Mouse (Mus musculus): ENCODE measurements around the gene Mki67. TPM values are rescaled to one million over a fixed set of nuclear protein-coding genes. Genes with fewer than 3 reads are reported as not detected.

Gene Mki67
- polyA plus RNA-seq, 1 experiment = 10.8 TPM

DNA sequence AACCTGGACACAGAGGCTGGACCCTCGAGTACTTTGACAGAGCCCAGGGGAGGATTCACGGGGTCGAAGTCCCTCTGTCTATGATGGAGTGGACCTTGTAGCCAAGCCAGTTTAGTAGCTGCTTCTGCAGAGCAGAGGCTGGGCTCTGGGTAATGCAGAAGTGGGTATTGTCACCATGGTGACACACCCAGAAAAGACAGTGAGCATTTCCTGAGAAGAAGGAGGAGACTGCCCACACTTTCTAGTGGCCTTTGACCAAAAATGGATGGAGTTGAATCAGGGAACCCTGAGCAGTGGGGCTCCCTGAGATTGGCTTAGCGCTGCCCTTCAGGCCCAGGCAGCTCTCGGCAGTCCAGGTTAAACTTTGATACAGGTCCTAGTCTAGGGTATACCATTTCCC, 66.1 kb downstream of the Mki67 start:
- no peaks in the 10 kb centered on the region for H3K4me1 ChIP-seq (ENCODE audit: control insufficient read depth)
- H3K27me3 ChIP-seq (ENCODE audit: control insufficient read depth) = no peaks in the 10 kb centered on the region
- TF ChIP-seq TAL1 (IDR thresholded peaks at IDR 0.05; ENCODE audit: low read length) (no peak), GATA1 (IDR thresholded peaks at IDR 0.05; ENCODE audit: low read length) (no peak)
- H3K9me3 ChIP-seq (ENCODE audit: control insufficient read depth, low read length) = peaks cover 6% of the 10 kb centered on the region
- H3K36me3 ChIP-seq (ENCODE audit: control insufficient read depth) = no peaks in the 10 kb centered on the region
- no peak overlapping the region for H3K4me3 ChIP-seq (replicated peaks)

DNA sequence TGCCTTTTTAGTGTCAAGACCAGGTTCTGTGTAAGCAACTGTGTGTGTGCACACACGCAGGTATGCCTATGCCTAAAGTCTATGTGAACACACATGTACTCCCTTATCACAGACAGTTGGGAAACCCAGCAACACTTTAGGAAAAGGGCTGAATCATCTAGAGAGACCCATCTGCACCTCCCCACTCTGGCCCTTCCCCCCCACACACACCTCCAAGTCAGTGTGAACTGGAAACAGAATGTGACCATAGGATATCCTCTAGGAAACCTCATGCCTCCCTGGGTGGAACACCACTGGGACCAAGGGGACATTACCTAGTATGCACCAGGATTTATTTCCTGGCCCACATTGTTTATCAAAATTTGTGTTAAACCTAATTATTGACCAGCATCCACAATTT, 66.9 kb downstream of the Mki67 start:
- no peaks in the 10 kb centered on the region for H3K4me1 ChIP-seq (ENCODE audit: control insufficient read depth)

DNA sequence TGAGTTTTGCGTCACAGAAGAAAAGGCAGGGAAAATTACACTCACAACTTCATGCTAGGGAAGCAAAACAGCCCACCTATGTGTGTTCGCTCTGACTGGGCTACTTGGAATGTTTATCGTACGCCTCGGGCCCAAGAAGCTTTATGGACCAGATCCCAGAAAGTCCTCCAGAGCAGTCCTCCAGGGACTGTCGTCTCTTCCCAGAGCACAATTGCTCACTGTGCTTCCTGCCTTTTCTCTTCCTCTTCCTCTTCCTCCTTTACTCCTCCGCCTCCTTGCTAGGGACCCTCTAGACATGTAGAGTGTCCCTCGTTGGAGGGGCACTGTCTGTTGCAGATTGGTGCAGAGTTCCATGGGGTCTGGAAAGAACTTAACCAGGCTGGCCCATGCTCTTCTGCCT, 67.3 kb downstream of the Mki67 start:
- TF ChIP-seq TAL1 (IDR thresholded peaks at IDR 0.05; ENCODE audit: low read length) (no peak), GATA1 (IDR thresholded peaks at IDR 0.05; ENCODE audit: low read length) (no peak)
- no peaks in the 10 kb centered on the region for H3K4me1 ChIP-seq (ENCODE audit: control insufficient read depth)
- H3K27me3 ChIP-seq (ENCODE audit: control insufficient read depth) = no peaks in the 10 kb centered on the region
- H3K4me3 ChIP-seq (replicated peaks) = no peak overlapping the region
- peaks cover 6% of the 10 kb centered on the region for H3K9me3 ChIP-seq (ENCODE audit: control insufficient read depth, low read length)
- H3K36me3 ChIP-seq (ENCODE audit: control insufficient read depth) = no peaks in the 10 kb centered on the region

More for the DNA sequence above, 66.9 kb downstream of the Mki67 start:
- Histone ChIP-seq H3K9me3 (ENCODE audit: control insufficient read depth, low read length) (peaks cover 6% of the 10 kb centered on the region), H3K4me3 (replicated peaks) (no peak overlapping the region), H3K36me3 (ENCODE audit: control insufficient read depth) (no peaks in the 10 kb centered on the region), H3K27me3 (ENCODE audit: control insufficient read depth) (no peaks in the 10 kb centered on the region)
- no peak for TF ChIP-seq GATA1 (IDR thresholded peaks at IDR 0.05; ENCODE audit: low read length)
- TF ChIP-seq TAL1 (IDR thresholded peaks at IDR 0.05; ENCODE audit: low read length) = no peak

DNA sequence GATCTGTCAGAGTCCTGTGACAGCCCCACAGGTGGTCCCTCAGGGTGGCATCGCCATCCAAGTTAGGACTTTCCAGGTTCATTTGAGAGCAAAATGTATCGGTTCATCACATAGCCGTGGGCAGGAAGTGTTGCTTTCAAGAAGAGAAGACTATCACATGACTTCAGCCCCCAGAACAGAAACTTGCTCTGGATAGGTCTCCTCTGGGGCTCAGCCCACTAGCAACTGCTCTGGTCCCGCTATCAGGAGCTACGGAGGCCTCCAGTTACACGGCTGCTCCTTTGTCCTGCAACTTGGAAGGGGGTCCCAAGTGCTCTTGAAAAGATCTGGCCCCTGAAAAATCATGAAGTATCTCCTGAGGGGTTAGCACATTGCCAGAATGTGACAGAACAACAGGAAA, 69.2 kb downstream of the Mki67 start:
- Histone ChIP-seq H3K27me3 (ENCODE audit: control insufficient read depth) (no peaks in the 10 kb centered on the region), H3K4me3 (replicated peaks) (no peak overlapping the region), H3K36me3 (ENCODE audit: control insufficient read depth) (no peaks in the 10 kb centered on the region), H3K9me3 (ENCODE audit: control insufficient read depth, low read length) (peaks cover 6% of the 10 kb centered on the region), H3K4me1 (ENCODE audit: control insufficient read depth) (no peaks in the 10 kb centered on the region)
- TF ChIP-seq GATA1 (IDR thresholded peaks at IDR 0.05; ENCODE audit: low read length) (no peak), TAL1 (IDR thresholded peaks at IDR 0.05; ENCODE audit: low read length) (no peak)

DNA sequence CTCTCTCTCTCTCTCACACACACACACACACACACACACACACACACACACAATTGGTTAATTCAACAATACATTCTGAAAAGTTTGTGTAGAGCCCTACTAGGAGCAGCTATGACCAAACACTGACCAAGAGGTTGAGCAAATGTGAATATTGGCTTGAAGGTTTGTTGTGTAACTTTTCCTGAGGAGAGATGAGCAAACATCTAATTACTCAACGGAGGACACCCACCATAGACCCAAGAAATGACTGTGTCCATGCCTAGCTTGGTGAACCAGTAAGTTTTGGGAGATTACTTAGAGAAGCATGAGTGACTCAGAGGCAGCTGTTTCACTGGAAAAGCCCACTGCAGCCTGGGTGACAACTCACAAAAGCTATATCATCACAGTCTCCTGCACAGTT, 71.7 kb downstream of the Mki67 start:
- TF ChIP-seq GATA1 (IDR thresholded peaks at IDR 0.05; ENCODE audit: low read length) (no peak), TAL1 (IDR thresholded peaks at IDR 0.05; ENCODE audit: low read length) (no peak)
- H3K4me1 ChIP-seq (ENCODE audit: control insufficient read depth) = no peaks in the 10 kb centered on the region

GRCm38 (mm10) chr7:135641698-135642507, 74.3 kb downstream of the Mki67 start:
- Histone ChIP-seq H3K4me1 (ENCODE audit: control insufficient read depth) (no peaks in the 10 kb centered on the region), H3K27me3 (ENCODE audit: control insufficient read depth) (no peaks in the 10 kb centered on the region), H3K9me3 (ENCODE audit: control insufficient read depth, low read length) (no peaks in the 10 kb centered on the region), H3K36me3 (ENCODE audit: control insufficient read depth) (no peaks in the 10 kb centered on the region), H3K4me3 (replicated peaks) (no peak overlapping the region)
- TF ChIP-seq GATA1 (IDR thresholded peaks at IDR 0.05; ENCODE audit: low read length) (no peak), TAL1 (IDR thresholded peaks at IDR 0.05; ENCODE audit: low read length) (no peak)

More for the DNA sequence above, 71.7 kb downstream of the Mki67 start:
- Histone ChIP-seq H3K36me3 (ENCODE audit: control insufficient read depth) (no peaks in the 10 kb centered on the region), H3K9me3 (ENCODE audit: control insufficient read depth, low read length) (peaks cover 6% of the 10 kb centered on the region), H3K27me3 (ENCODE audit: control insufficient read depth) (no peaks in the 10 kb centered on the region), H3K4me3 (replicated peaks) (no peak overlapping the region)

Other genes starting within 250 kb of the Mki67 start
- not detected in 2 replicates for gene Clrn3, start 187.7 kb downstream of the Mki67 start, polyA plus RNA-seq (2012)
- gene Ptpre, start 178.9 kb downstream of the Mki67 start, polyA plus RNA-seq (2012) = 0.01 TPM in 1 of 2 replicates, not detected in the other

Measured in erythroblast, embryonic 14.5 days (primary cell).